ENCODE assay signal across 22 mouse cellular contexts in genomic region chr11:95102161-95102904, GRCm38 (mm10). TPM values are rescaled to one million over a fixed set of nuclear protein-coding genes. Genes with fewer than 3 reads are reported as not detected.
DNase-seq lines count a peak whose midpoint lies in the region; ATAC-seq and TF ChIP-seq lines count a peak whose summit lies in the region.
"Had no signal": no experiment of that assay in that cellular context is flagged by ENCODE, and none has a peak within 500 bp of the region (broad histone marks: within the 10 kb centered on the region; RNA-seq: fewer than 3 reads in every experiment).

No protein-coding gene starts in this region.

- H3K36me3 ChIP-seq in kidney, embryonic 16.5 days (ENCODE audit: insufficient read depth, low read length): no peaks in the 10 kb centered on the region
- H3K36me3 ChIP-seq in lung, embryonic 14.5 days (ENCODE audit: insufficient read depth): no peaks in the 10 kb centered on the region
- H3K36me3 ChIP-seq: embryonic facial prominence, embryonic 12.5 days; heart, embryonic 10.5 days; liver, embryonic 12.5 days; lung, embryonic 15.5 days; midbrain, embryonic 13.5 days; neural tube, embryonic 12.5 days had no signal

- H3K4me1 ChIP-seq in kidney, embryonic 16.5 days (ENCODE audit: insufficient read depth, low read length): peaks cover 63% of the 10 kb centered on the region
- peaks cover 21% of the 10 kb centered on the region for H3K4me1 ChIP-seq in lung, embryonic 14.5 days (ENCODE audit: insufficient read depth)

- no peaks in the 10 kb centered on the region for H3K27me3 ChIP-seq in kidney, embryonic 16.5 days (ENCODE audit: insufficient read depth, low read length)
- H3K27me3 ChIP-seq in lung, embryonic 14.5 days (ENCODE audit: insufficient read depth, low read length): no peaks in the 10 kb centered on the region
- H3K27me3 ChIP-seq: lung, embryonic 15.5 days; neural tube, embryonic 12.5 days; Patski had no signal

- no peak overlapping the region for H3K4me2 ChIP-seq in kidney, embryonic 16.5 days (replicated peaks; ENCODE audit: low read depth, low read length)
- no peak overlapping the region for H3K4me2 ChIP-seq in lung, embryonic 14.5 days
- H3K4me2 ChIP-seq: embryonic facial prominence, embryonic 12.5 days; liver, embryonic 12.5 days; lung, embryonic 15.5 days; midbrain, embryonic 13.5 days; neural tube, embryonic 12.5 days had no signal

- no peak for ATAC-seq in kidney, embryonic 16.5 days (ENCODE audit: low FRiP score, low TSS enrichment)
- ATAC-seq in lung, embryonic 14.5 days (ENCODE audit: insufficient read depth): no peak
- ATAC-seq: forebrain, postnatal 0 days; intestine, postnatal 0 days; liver, embryonic 12.5 days; midbrain, embryonic 13.5 days; Patski had no signal

- H3K27ac ChIP-seq in kidney, embryonic 16.5 days (ENCODE audit: low read length): no peak overlapping the region
- H3K27ac ChIP-seq in lung, embryonic 14.5 days (ENCODE audit: low read depth): no peak overlapping the region; the same call in 1 of the 2 replicates
- H3K27ac ChIP-seq: embryonic facial prominence, embryonic 12.5 days; heart, embryonic 10.5 days; liver, embryonic 12.5 days; lung, embryonic 15.5 days; midbrain, embryonic 13.5 days; neural tube, embryonic 12.5 days had no signal

- H3K9me3 ChIP-seq in kidney, embryonic 16.5 days (ENCODE audit: low read length): peaks cover 6% of the 10 kb centered on the region; the same call in 1 of the 2 replicates
- H3K9me3 ChIP-seq in lung, embryonic 14.5 days (ENCODE audit: low read depth, low read length): no peaks in the 10 kb centered on the region
- H3K9me3 ChIP-seq: embryonic facial prominence, embryonic 12.5 days; heart, embryonic 10.5 days; liver, embryonic 12.5 days; lung, embryonic 15.5 days; midbrain, embryonic 13.5 days; neural tube, embryonic 12.5 days had no signal

- no peak overlapping the region for H3K9ac ChIP-seq in kidney, embryonic 16.5 days (replicated peaks; ENCODE audit: low read length)
- H3K9ac ChIP-seq in lung, embryonic 14.5 days: no peak overlapping the region
- H3K9ac ChIP-seq: embryonic facial prominence, embryonic 12.5 days; forebrain, postnatal 0 days; liver, embryonic 12.5 days; lung, embryonic 15.5 days; midbrain, embryonic 13.5 days; neural tube, embryonic 12.5 days had no signal

- H3K4me3 ChIP-seq in kidney, embryonic 16.5 days (ENCODE audit: low read length): no peak overlapping the region
- no peak overlapping the region for H3K4me3 ChIP-seq in lung, embryonic 14.5 days (ENCODE audit: low read depth, low read length)
- H3K4me3 ChIP-seq: embryonic facial prominence, embryonic 12.5 days; heart, embryonic 10.5 days; liver, embryonic 12.5 days; lung, embryonic 15.5 days; megakaryocyte, embryonic 14.5 days; midbrain, embryonic 13.5 days; neural tube, embryonic 12.5 days had no signal

- 91% methylated on average over 19 of the region's 19 CpGs for WGBS in kidney, embryonic 16.5 days
- WGBS in lung, embryonic 14.5 days: 81% methylated on average over 19 of the region's 19 CpGs

- TF ChIP-seq CTCF in lung, embryonic 14.5 days (IDR thresholded peaks at IDR 0.05; ENCODE audit: low read depth): no peak

- peak; percentile 60 for DNase-seq in kidney, postnatal 10 days
- peak; percentile 67 for DNase-seq in lung, embryonic 14.5 days
- DNase-seq in lung, adult 18-20 months: no peak
- peak; percentile 89 for DNase-seq in 3T3-L1 (ENCODE audit: low read depth, low spot score)
- DNase-seq in Muller cell, postnatal 12 days (ENCODE audit: inconsistent ontology term): peak; percentile 93
- DNase-seq in right cerebral cortex, postnatal 10 days (ENCODE audit: low spot score in 2 of 2): no peak
- DNase-seq: adrenal gland, adult 2 months; cerebellum, adult 18-20 months; forebrain, postnatal 0 days; heart, postnatal 4 days; right cerebral cortex, postnatal 25 days; spleen, adult 18-20 months had no signal

RNA-seq across cellular contexts. Expression of gene Dlx3, which starts 17.6 kb away (rescaled TPM):
- 1.1 TPM in 2 replicates for polyA plus RNA-seq in kidney, embryonic 16.5 days (2015; fragmentation: Nextera tagmentation; extraction: Ambion mirVana)
- 0.11 and 0.18 TPM in 2 replicates for polyA plus RNA-seq in lung, embryonic 14.5 days (2014; fragmentation: Nextera tagmentation; extraction: Ambion mirVana)
- polyA plus RNA-seq: forebrain, postnatal 0 days; Patski had no signal

RNA-seq across cellular contexts. Expression of gene Itga3, which starts 25.7 kb away (rescaled TPM):
- polyA plus RNA-seq in kidney, embryonic 16.5 days (2015; fragmentation: Nextera tagmentation; extraction: Ambion mirVana): 25.5 and 25.8 TPM in 2 replicates
- polyA plus RNA-seq in lung, embryonic 14.5 days (2014; fragmentation: Nextera tagmentation; extraction: Ambion mirVana): 27.1 and 28.4 TPM in 2 replicates

RNA-seq across cellular contexts. Expression of gene Dlx4, which starts 43.7 kb away (rescaled TPM):
- 0.08 TPM in 1 of 2 replicates, not detected in the other for polyA plus RNA-seq in kidney, embryonic 16.5 days (2015; fragmentation: Nextera tagmentation; extraction: Ambion mirVana)
- polyA plus RNA-seq in lung, embryonic 14.5 days (2014; fragmentation: Nextera tagmentation; extraction: Ambion mirVana): 0.31 and 0.57 TPM in 2 replicates
- polyA plus RNA-seq: intestine, postnatal 0 days; midbrain, embryonic 13.5 days had no signal

Comparison
In these comparisons a context has a peak if more than half of its experiments do, and no peak if none do; other contexts are left out.
1. DNase-seq: peak in kidney, postnatal 10 days (single experiment), lung, embryonic 14.5 days (single experiment), 3T3-L1 (single experiment) and Muller cell, postnatal 12 days (single experiment); none in lung, adult 18-20 months (0 of 2) and right cerebral cortex, postnatal 10 days (0 of 2).